Mouse (Mus musculus): Measurements from ENCODE around the gene Olfr1395. TPM values are rescaled to one million over a fixed set of nuclear protein-coding genes. Genes with fewer than 3 reads are reported as not detected.

The Olfr1395 gene
- polyA plus RNA-seq, 1 experiment from 2014 or later, result not detected

- Histone ChIP-seq H3K27ac (no peak overlapping the region), H3K9me3 (no peaks in the 10 kb centered on the region), H3K27me3 (no peaks in the 10 kb centered on the region), H3K4me2 (no peak overlapping the region), H3K4me3 (replicated peaks) (no peak overlapping the region), H3K36me3 (no peaks in the 10 kb centered on the region), H3K4me1 (replicated peaks) (no peaks in the 10 kb centered on the region), H3K9ac (replicated peaks) (no peak overlapping the region)
- WGBS, result 84% methylated on average over 6 of the region's 6 CpGs
- ATAC-seq (ENCODE audit: insufficient number of reproducible peaks, insufficient read depth, low FRiP score, low TSS enrichment, low read depth), result no peak
Observed at GRCm38 (mm10) chr11:49112624-49113219, 29.4 kb upstream of the Olfr1395 start.

- no peak overlapping the region for H3K4me3 ChIP-seq (replicated peaks)
- H3K4me2 ChIP-seq, result no peak overlapping the region
- no peaks in the 10 kb centered on the region for H3K27me3 ChIP-seq
- no peak for ATAC-seq (ENCODE audit: insufficient number of reproducible peaks, insufficient read depth, low FRiP score, low TSS enrichment, low read depth)
- WGBS, result 66% methylated on average over 2 of the region's 2 CpGs
- H3K9ac ChIP-seq (replicated peaks), result no peak overlapping the region
- no peaks in the 10 kb centered on the region for H3K9me3 ChIP-seq
- no peaks in the 10 kb centered on the region for H3K36me3 ChIP-seq
- H3K27ac ChIP-seq, result no peak overlapping the region
- H3K4me1 ChIP-seq (replicated peaks), result no peaks in the 10 kb centered on the region
Observed at GRCm38 (mm10) chr11:49114158-49114557, 27.9 kb upstream of the Olfr1395 start.

DNA sequence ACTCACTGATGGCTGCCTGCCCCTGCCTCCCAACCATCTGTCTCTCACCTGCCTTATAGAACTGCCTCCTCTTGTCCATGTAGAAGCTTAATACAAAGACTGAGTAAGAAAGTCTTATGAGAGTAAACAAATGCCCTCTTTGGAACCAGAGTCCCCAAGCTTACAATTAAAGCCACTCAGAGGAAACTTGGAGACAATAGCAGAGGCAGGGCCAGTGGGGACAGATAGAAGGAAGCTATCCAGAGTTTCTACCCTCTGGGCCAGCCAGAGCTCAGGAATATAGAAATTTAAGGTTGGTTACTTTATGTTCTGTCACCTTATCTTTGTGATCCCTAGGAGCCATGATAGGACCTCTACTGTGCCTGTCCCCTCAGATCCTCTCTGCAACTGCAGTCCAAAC lies 27.3 kb upstream of the Olfr1395 start, which contains the start of gene Olfr1396:
Olfr1396 (minus strand) TSS at position 101 of the 400 bp plus-strand sequence.
- Histone ChIP-seq H3K27me3 (no peaks in the 10 kb centered on the region), H3K36me3 (no peaks in the 10 kb centered on the region), H3K9me3 (no peaks in the 10 kb centered on the region), H3K4me2 (no peak within 1 kb of the TSS), H3K4me1 (replicated peaks) (no peaks in the 10 kb centered on the region), H3K27ac (no peak within 1 kb of the TSS), H3K4me3 (replicated peaks) (no peak within 1 kb of the TSS), H3K9ac (replicated peaks) (no peak within 1 kb of the TSS)
- ATAC-seq (ENCODE audit: insufficient number of reproducible peaks, insufficient read depth, low FRiP score, low TSS enrichment, low read depth), result no peak

DNA sequence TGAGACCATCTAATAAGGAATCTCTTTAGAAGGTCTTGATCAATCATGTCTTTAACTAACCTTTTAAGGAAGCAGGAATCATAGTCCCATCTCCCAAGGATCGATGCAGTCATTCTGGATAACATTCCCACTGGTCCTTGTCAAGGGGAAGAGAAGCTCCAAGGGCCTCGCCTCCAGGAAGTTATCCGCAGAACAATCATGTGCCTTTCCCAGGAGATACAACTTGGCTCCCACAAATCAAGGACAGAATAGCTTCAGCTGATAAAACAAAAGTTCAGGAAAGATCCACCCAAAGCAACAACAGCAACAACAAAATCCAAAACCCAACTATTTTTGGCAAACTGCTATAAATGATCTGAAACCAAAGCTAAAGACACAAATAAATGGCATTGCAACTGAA lies 22.4 kb upstream of the Olfr1395 start:
- no peak overlapping the region for H3K27ac ChIP-seq
- H3K4me1 ChIP-seq (replicated peaks), result no peaks in the 10 kb centered on the region
- H3K9me3 ChIP-seq, result no peaks in the 10 kb centered on the region
- no peak overlapping the region for H3K4me2 ChIP-seq
- H3K27me3 ChIP-seq, result no peaks in the 10 kb centered on the region
- WGBS, result 86% methylated on average over 3 of the region's 3 CpGs
- no peak for ATAC-seq (ENCODE audit: insufficient number of reproducible peaks, insufficient read depth, low FRiP score, low TSS enrichment, low read depth)
- no peak overlapping the region for H3K9ac ChIP-seq (replicated peaks)
- H3K4me3 ChIP-seq (replicated peaks), result no peak overlapping the region
- no peaks in the 10 kb centered on the region for H3K36me3 ChIP-seq

DNA sequence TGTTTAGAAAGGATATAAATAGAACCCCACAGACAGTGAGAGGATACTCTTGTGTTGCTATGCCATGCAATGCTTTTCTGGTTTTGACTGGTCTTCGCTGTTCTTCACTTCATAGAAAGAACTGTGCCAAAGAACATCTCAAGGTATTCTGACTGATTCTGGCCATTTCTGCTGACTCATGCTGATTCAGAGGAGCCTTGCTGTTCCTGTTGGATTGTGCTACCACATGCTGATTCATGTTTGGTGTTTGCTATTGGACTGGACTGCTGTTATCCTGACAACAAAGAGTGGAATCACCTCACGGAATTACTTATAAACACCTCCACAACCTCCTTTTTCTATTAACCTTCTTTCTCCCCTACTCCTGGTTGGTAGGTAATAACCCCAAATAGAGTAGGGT lies 17.9 kb upstream of the Olfr1395 start:
- Histone ChIP-seq H3K36me3 (no peaks in the 10 kb centered on the region), H3K4me3 (replicated peaks) (no peak overlapping the region), H3K4me2 (no peak overlapping the region), H3K27me3 (no peaks in the 10 kb centered on the region), H3K9ac (replicated peaks) (no peak overlapping the region), H3K9me3 (no peaks in the 10 kb centered on the region), H3K4me1 (replicated peaks) (no peaks in the 10 kb centered on the region), H3K27ac (no peak overlapping the region)
- WGBS, result 87% methylated on average over 2 of the region's 2 CpGs
- ATAC-seq (ENCODE audit: insufficient number of reproducible peaks, insufficient read depth, low FRiP score, low TSS enrichment, low read depth), result no peak

DNA sequence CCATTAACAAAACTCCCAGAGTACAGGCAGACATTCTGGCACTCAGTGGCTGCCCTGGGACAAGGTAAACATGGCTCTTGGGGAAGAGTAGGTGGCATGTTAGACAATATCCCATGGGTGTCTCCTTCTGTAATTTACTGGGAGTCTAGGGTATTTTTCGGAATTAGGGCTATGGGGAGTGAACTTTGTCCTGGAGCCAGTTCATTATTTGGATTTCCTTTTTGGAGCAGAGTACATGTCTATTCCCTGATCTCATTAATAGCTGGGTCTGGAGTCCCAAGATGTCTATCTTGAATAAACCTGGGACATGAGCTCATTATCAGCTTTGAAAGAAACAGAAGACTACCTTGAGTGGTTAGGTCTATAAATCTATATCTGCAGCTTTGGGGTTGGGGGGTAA lies 12.0 kb downstream of the Olfr1395 start, which contains the start of gene Olfr1394:
Olfr1394 (plus strand) TSS at position 301 of the 400 bp plus-strand sequence.
- no peak within 1 kb of the TSS for H3K4me3 ChIP-seq (replicated peaks)
- H3K36me3 ChIP-seq, result no peaks in the 10 kb centered on the region
- no peak within 1 kb of the TSS for H3K9ac ChIP-seq (replicated peaks)
- H3K27ac ChIP-seq, result no peak within 1 kb of the TSS
- no peak within 1 kb of the TSS for H3K4me2 ChIP-seq
- H3K9me3 ChIP-seq, result no peaks in the 10 kb centered on the region
- 79% methylated on average over 1 of the region's 1 CpGs for WGBS
- ATAC-seq (ENCODE audit: insufficient number of reproducible peaks, insufficient read depth, low FRiP score, low TSS enrichment, low read depth), result no peak
- no peaks in the 10 kb centered on the region for H3K4me1 ChIP-seq (replicated peaks)
- H3K27me3 ChIP-seq, result no peaks in the 10 kb centered on the region

GRCm38 (mm10) chr11:49156821-49157814 lies 15.0 kb downstream of the Olfr1395 start:
- 92% methylated on average over 2 of the region's 2 CpGs for WGBS

DNA sequence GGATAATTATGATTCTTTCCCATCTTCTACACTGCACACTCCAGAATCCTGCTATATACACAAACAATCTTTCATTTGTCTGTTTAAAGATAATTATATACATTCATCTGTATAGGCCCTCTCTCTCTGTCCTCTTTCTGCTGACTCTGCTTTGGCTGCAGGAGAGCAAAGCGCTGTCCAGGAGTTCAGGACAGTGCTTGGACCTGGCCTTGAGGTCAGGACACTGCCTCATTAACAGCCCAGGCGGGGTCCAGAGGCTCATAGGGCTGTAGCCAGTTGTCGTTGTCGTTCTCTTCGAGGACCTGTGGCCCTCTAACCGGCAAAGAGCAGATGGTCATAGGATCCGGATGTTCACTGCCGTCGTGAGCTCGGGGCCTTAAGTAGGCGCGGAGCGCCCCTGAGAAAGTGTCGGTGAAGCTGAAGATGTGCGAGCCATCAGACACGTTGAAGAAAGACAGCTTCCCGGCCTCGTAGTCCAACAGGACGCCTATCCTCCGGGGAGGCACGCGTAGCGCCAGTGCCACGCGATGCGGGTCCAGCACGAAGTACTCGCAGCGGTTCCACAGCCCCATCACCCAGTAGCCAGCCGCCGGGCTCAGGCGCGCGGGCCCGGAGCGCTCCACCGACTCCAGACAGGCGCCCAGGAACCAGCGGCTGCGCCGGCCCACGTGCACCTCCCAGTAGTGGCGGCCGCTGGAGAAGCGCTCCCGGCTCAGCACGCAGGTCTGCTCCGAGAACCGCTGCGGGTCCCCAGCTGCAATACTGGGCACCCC lies 27.0 kb downstream of the Olfr1395 start:
- 0 out of 2 replicates have a peak, but pooled peaks cover 2% of the 10 kb centered on the region for H3K4me1 ChIP-seq (replicated peaks)
- H3K4me2 ChIP-seq, result peak overlapping the region; percentile 68
- peak; percentile 59; the same call in 1 of the 2 replicates for ATAC-seq (ENCODE audit: insufficient number of reproducible peaks, insufficient read depth, low FRiP score, low TSS enrichment, low read depth)
- peaks cover 10% of the 10 kb centered on the region; the same call in 1 of the 2 replicates for H3K9me3 ChIP-seq
- 9% methylated on average over 50 of the region's 50 CpGs for WGBS
- H3K9ac ChIP-seq (replicated peaks), result peak overlapping the region; percentile 44
- peak overlapping the region; percentile 36 for H3K4me3 ChIP-seq (replicated peaks)
- no peak overlapping the region for H3K27ac ChIP-seq
- H3K27me3 ChIP-seq, result peaks cover 38% of the 10 kb centered on the region
- H3K36me3 ChIP-seq, result no peaks in the 10 kb centered on the region

More at GRCm38 (mm10) chr11:49156821-49157814, 15.0 kb downstream of the Olfr1395 start:
- no peaks in the 10 kb centered on the region for H3K9me3 ChIP-seq
- H3K9ac ChIP-seq (replicated peaks), result no peak overlapping the region
- no peak for ATAC-seq (ENCODE audit: insufficient number of reproducible peaks, insufficient read depth, low FRiP score, low TSS enrichment, low read depth)
- H3K4me2 ChIP-seq, result no peak overlapping the region
- no peaks in the 10 kb centered on the region for H3K4me1 ChIP-seq (replicated peaks)
- no peaks in the 10 kb centered on the region for H3K27me3 ChIP-seq
- H3K4me3 ChIP-seq (replicated peaks), result no peak overlapping the region
- H3K27ac ChIP-seq, result no peak overlapping the region
- H3K36me3 ChIP-seq, result no peaks in the 10 kb centered on the region

GRCm38 (mm10) chr11:49170576-49170975 lies 28.5 kb downstream of the Olfr1395 start:
- WGBS, result 90% methylated on average over 4 of the region's 4 CpGs
- ATAC-seq (ENCODE audit: insufficient number of reproducible peaks, insufficient read depth, low FRiP score, low TSS enrichment, low read depth), result no peak
- Histone ChIP-seq H3K4me3 (replicated peaks) (no peak overlapping the region), H3K4me1 (replicated peaks) (0 out of 2 replicates have a peak, but pooled peaks cover 2% of the 10 kb centered on the region), H3K36me3 (no peaks in the 10 kb centered on the region), H3K9ac (replicated peaks) (no peak overlapping the region), H3K4me2 (no peak overlapping the region), H3K27ac (no peak overlapping the region), H3K9me3 (peaks cover 6% of the 10 kb centered on the region; the same call in 1 of the 2 replicates), H3K27me3 (peaks cover 38% of the 10 kb centered on the region)

DNA sequence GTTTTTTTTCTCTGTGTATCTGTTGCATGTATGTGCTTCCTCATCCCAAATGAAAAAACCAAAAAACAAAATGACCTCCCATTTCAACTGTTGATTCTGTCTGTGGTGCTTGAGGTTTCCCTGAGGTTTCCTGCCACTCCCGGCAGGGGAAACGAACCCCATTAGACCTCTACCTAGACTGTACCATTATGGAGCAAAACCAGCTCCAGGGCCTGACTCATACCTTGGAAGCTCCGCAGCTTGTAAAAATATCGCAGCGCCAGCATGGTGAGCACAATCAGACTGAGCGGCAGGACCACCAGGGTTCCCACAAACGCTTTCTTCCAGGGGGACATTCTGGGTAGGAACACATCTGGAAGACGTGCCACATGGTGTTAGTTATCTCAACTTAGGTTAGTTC lies 33.3 kb downstream of the Olfr1395 start:
- Histone ChIP-seq H3K4me1 (replicated peaks) (no peaks in the 10 kb centered on the region), H3K36me3 (no peaks in the 10 kb centered on the region), H3K4me3 (replicated peaks) (no peak overlapping the region), H3K9me3 (no peaks in the 10 kb centered on the region), H3K9ac (replicated peaks) (no peak overlapping the region), H3K27ac (no peak overlapping the region), H3K4me2 (no peak overlapping the region), H3K27me3 (peaks cover 8% of the 10 kb centered on the region)
- no peak for ATAC-seq (ENCODE audit: insufficient number of reproducible peaks, insufficient read depth, low FRiP score, low TSS enrichment, low read depth)
- WGBS, result 85% methylated on average over 8 of the region's 8 CpGs
